Mouse (Mus musculus) thymus, adult 18-20 months (tissue): ENCODE measurements at regions not wholly inside any gene's neighbourhood (a gene's known extent, or its start where the extent isn't known, plus 50 kb on each side); places are given as distances from the start of the nearest gene placed in this dataset.

Source experiments
- DNase-seq, 2 experiments: peaks; one replicate each; pipeline ENCODE4 v3.0.0; 2022; ENCODE audit warnings: mixed read lengths in 2 of 2

GRCm38 (mm10) chr10:117579210-117579609 is 50.1 kb upstream of the Cpm start:
- no peak for DNase-seq

GRCm38 (mm10) chr10:117578696-117579146 is 50.6 kb upstream of the Cpm start:
- no peak for DNase-seq

GRCm38 (mm10) chr10:117577970-117578695 is 51.2 kb upstream of the Cpm start:
- DNase-seq, result no peak

GRCm38 (mm10) chr10:117576881-117577730 is 52.2 kb upstream of the Cpm start:
- DNase-seq, result no peak

- no peak for DNase-seq
Measured at GRCm38 (mm10) chr10:117576154-117576859, 53.0 kb upstream of the Cpm start.

- no peak for DNase-seq
Measured at GRCm38 (mm10) chr10:117575404-117576153, 53.7 kb upstream of the Cpm start.

- no peak for DNase-seq
Measured at GRCm38 (mm10) chr10:117574915-117575314, 54.4 kb upstream of the Cpm start.

GRCm38 (mm10) chr10:117574056-117574727 is 55.1 kb upstream of the Cpm start:
- DNase-seq, result no peak

GRCm38 (mm10) chr10:117573596-117573850 is 55.8 kb upstream of the Cpm start:
- no peak for DNase-seq

- no peak for DNase-seq
Measured at GRCm38 (mm10) chr10:117572746-117573595, 56.3 kb upstream of the Cpm start.

- no peak for DNase-seq
Measured at GRCm38 (mm10) chr10:117571891-117572573, 57.3 kb upstream of the Cpm start.

GRCm38 (mm10) chr10:117570971-117571861 is 58.1 kb upstream of the Cpm start:
- no peak for DNase-seq

GRCm38 (mm10) chr10:117570091-117570970 is 59.0 kb upstream of the Cpm start:
- DNase-seq, result no peak

GRCm38 (mm10) chr10:117569301-117570079 is 59.8 kb upstream of the Cpm start:
- DNase-seq, result no peak

- DNase-seq, result no peak
Measured at GRCm38 (mm10) chr10:117568472-117569300, 60.6 kb upstream of the Cpm start.

- no peak for DNase-seq
Measured at GRCm38 (mm10) chr10:117568138-117568387, 61.2 kb upstream of the Cpm start.
